Mouse (Mus musculus): ENCODE data around the gene Fndc3b.

The Fndc3b gene

DNA sequence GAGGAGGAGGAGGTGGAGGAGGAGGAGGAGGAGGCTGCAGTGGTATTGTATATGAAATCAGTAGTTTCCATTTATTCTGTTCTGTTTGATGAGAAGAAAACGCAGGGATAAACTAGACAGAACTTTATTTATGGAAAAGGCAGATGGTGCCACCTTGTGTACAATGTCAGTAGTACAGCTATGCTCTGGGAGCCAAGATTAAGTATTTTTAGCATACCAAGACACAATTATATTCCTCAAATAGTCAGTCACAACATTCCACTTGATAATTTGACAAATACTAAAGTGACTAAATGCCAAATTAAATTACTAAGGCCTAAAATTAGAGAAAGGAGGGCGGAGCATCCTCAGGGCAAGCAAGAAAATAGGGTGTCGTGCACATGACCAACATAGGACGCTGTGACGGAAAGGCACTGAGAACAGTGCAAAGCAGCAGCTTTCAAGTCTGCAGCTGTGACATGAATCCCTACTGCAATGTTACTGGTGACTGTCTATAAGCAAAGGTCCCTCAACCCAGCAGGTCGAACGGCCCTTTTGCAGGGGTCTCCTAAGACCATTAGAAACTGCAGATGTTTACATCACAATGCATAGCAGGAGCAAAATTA lies 244.7 kb downstream of the Fndc3b start:
- DNase-seq (ENCODE audit: low spot score) = no peak

GRCm38 (mm10) chr3:27463373-27463772 lies 247.7 kb downstream of the Fndc3b start:
- DNase-seq (ENCODE audit: low spot score) = no peak

DNA sequence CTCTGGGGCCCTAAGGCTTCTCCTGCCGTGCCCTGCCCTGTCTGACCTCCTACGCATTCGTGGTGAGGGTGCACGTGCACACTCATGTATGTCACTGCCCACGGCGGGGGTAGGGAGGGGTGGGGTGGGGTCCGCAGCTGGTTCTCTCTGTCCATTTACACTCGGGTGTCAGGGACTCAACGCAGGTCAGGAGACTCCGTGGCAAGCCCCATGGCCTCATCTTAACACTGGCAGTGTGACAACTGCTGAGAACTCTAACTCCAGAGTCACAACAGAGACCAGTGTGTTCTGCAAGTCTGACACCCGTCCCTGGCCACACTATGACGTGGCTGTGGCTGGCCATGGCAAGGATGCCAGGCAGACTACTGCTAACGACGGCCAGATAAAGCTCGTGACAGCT lies 248.2 kb downstream of the Fndc3b start:
- DNase-seq (ENCODE audit: low spot score) = no peak

- DNase-seq (ENCODE audit: low spot score) = no peak
Measured at GRCm38 (mm10) chr3:27462316-27462902, 248.7 kb downstream of the Fndc3b start.

DNA sequence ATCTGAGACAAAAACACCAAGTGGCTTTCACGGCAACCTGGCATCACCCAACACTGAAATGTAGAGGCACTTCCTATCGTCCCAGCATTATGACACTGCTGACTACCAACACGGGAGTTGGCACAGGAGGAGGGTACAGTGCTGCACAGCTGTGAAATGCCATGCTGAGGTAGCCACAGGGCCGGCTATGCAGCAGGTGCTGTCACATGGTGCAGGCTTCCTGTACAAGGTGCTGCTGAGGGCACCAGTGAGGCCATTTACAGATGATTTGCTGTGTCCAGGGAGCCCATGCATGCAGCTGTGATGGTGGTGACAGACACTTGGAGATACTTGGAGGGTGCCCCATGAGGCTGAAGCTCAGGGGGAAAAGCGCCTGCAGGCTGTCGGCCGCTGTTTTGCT lies 249.2 kb downstream of the Fndc3b start:
- DNase-seq (ENCODE audit: low spot score) = no peak

- DNase-seq (ENCODE audit: low spot score) = peak; percentile 24
Measured at GRCm38 (mm10) chr3:27461037-27461436, 250.1 kb downstream of the Fndc3b start.

GRCm38 (mm10) chr3:27458416-27458815 lies 252.7 kb downstream of the Fndc3b start:
- no peak for DNase-seq (ENCODE audit: low spot score)

DNA sequence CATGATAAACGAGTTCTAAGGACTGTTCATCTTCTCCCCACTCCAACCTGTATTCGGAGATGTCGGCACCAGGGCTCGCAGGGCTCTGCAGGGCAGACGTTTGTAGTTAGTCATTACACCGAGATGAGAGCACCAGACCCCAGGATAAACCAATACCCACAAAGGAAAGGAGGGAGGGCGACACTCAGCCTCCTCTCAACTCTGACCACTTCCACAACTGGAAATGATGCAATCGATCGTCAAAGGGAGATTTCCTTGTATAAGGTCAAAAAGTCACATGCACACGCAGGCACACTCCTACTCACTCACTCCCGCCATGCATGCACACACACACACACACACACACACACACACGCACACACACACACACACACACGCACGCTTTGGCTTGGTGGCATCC lies 254.6 kb downstream of the Fndc3b start:
- no peak for DNase-seq (ENCODE audit: low spot score)

DNA sequence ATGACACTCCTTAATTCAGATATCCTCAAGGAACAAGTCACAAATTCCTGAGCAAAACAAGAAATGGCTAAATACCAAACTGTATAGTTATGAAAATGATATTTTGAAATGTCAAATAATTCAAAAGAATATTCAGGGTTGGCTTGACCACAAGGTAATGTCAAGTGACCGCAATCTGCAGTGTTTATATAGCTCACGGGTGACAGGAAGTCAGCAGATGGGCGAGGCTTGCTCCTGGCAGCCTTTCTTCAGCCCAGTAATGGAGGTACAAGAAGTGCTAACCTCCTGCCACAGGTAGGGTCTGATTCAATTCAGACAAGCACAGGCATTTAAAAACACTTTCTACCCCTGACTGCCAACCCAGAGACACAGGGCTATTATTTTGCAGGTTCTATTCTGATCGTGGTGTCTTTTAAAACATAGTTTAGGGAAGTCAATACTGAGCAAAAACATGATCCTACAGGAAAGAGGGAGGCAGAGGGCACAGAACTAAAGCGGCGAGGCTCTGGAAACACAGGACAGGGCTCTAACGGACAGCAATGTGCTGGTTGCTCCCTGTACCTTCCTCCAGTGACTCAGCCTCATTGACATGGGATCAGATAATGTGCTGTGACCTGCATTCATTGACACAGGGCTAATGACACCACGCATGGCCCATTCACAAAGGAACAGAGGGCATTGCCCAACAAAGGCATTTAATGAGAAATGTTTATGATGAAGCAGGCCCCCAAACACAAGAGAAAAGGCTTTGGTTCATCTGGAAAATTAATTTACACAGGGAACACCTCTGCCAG lies 256.5 kb downstream of the Fndc3b start:
- DNase-seq (ENCODE audit: low spot score) = no peak

DNA sequence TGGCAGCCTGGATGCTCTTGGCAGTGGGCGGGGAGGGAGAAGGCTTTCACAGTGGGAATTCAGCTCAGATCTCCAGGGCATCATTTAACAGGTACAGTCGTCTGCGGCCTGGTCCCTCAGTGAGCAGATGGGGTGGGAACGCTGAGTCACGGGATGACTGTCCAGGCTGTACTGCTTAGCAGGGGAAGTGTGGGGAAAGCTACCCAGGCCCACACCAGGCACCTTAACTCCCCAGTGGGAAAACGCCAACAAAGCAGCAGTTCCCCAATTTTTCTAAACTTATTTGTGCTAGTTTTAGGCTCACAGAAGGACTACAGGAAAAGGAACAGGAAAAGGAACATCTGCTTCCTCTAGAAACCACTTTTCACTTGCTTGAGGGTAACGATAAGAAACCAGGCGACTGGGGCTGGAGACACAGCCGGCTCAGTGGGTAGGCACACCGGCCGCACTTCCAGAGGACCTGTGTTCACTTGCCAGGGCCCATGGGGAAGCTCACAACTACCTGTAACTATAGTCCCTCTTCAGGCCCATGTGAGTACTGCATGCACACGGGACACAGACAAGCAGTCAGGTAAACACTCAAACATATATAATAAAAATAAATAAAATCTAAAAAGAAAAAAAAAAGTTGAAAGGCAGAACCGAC lies 257.5 kb downstream of the Fndc3b start:
- no peak for DNase-seq (ENCODE audit: low spot score)

DNA sequence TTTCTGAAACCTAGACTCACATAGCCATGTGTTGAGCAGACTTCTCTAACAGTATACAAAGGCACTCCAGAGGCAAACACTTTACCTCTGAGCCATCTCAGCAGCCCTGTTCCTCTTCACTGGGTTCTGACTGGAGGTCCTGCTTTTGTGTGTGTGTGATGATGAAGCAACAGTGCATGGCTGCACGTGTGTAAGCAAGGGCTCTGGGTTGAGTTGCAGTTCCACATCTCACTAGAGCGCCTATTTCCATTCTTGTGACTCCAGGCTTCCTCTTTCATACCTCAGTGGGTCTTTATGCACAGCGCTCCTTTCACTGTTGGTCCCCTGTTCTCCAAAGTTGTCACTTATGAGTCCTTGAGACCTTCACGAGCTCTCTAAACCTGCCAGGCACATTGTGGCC lies 261.7 kb downstream of the Fndc3b start:
- no peak for DNase-seq (ENCODE audit: low spot score)

- DNase-seq (ENCODE audit: low spot score) = no peak
Measured at GRCm38 (mm10) chr3:27448367-27448766, 262.7 kb downstream of the Fndc3b start.

DNA sequence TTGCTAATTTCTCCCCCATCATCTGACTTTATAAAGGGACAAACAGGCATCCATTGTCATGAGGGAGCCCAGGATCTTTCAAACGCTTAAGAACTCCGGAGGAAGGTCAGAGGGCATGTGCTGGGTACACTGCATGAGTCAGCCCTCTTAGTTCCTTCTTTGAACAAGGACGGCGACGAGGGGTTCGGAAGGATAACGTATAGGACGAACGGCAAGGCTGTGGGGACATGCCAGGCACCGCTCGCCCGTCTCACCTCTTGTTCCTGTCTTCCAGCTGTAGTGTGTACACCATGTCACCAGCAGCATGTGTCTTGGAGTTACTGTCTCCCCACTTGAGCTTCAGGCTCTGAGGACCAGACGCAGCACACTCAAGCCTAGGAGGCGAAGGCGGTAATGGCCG lies 271.4 kb downstream of the Fndc3b start:
- DNase-seq (ENCODE audit: low spot score) = no peak

DNA sequence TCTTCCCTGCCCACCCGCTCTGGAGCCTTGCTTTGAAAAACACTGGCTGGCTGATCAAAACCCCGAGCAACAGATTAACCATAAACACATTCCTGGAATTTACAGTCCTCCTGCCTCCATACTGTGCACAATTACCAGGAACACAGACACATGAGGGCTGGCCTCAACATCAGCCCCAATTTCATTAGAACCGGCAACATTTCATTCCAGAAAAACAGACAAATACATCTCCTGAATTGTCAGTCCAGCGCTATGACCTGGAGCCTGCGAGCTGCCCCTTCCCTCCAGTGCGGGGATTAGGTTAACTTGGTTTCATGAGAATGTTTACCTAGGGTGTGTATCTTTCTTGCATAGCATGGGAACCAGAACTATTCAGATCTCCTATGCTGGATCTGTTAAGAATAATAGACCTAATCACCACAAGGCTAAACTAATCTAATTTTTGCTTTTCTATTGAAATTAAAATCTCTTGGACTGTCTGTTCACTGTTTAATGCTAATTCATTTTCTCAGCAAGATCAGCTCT lies 275.9 kb downstream of the Fndc3b start:
- DNase-seq (ENCODE audit: low spot score) = no peak

DNA sequence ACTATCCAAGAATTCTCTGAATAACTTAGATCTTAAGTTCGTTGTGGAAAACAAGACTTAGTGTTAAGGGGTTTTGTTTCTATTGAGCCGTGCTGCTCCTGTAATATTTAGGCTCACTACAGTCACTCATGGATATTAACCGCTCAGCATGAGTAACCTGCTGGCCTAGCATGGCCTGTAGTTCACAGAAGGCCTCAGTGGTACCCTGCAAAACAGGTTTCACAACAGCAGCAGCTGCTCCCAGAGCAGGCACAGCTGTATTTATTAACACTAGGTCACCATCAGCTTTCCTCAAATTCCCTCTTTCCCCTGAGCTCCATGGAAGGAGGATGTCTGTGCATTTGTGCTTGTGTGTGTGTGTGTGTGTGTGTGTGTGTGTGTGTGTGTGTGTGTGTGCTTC lies 278.1 kb downstream of the Fndc3b start:
- no peak for DNase-seq (ENCODE audit: low spot score)

DNA sequence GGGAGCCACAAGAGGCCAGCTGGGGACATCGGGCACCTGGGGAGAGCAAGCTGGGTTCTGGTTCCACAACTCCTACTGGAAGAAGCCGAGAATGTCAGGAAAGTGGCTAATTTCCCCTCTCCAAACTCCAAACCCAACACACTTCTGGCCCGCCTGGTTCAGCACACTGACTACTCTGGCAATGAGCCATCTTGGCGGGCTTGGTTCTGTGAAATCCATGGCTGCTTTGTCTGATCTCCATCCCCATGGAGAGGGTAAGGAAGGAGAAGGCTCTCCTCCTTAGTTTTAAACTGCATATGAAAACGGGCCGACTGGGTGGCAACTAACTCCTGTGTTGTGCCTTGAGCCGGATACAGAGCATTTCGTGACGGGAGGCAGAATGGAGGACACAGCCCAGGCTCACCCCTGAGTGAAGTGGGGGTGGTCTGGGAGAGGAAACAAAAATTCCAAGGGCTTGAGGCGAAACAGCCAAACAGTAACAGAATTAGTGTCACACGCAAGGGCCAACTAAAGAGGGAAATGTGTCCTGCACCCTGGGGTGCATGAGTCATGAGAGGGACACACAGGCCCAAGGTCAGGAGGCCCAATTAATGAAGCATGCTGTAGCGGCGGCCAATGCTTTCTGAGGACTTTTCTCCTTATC lies 280.4 kb downstream of the Fndc3b start:
- no peak for DNase-seq (ENCODE audit: low spot score)

DNA sequence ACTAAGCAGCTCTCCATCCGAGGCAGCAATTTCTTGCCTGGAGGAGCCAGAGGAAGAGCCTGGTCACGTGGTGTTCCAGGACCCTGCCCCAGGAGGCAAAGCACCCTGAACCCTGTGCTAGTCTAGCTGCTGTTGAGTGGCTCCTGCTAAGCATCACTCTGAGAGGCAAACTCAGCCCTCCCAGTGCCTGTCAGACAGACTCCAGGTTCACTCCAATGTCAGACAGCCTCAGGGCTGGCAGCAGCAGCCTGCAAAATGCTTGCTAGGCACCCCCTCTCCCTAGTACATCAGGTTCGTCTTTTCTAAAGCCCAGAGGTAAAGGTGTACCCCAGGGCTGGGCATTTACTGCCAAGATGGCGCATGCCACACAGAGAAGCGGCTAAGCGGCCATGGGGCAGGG lies 283.7 kb downstream of the Fndc3b start:
- DNase-seq (ENCODE audit: low spot score) = no peak

- no peak for DNase-seq (ENCODE audit: low spot score)
Measured at GRCm38 (mm10) chr3:27424049-27424667, 286.9 kb downstream of the Fndc3b start.

GRCm38 (mm10) chr3:27422521-27422920 lies 288.6 kb downstream of the Fndc3b start:
- DNase-seq (ENCODE audit: low spot score) = no peak

- no peak for DNase-seq (ENCODE audit: low spot score)
Measured at GRCm38 (mm10) chr3:27421980-27422379, 289.1 kb downstream of the Fndc3b start.

DNA sequence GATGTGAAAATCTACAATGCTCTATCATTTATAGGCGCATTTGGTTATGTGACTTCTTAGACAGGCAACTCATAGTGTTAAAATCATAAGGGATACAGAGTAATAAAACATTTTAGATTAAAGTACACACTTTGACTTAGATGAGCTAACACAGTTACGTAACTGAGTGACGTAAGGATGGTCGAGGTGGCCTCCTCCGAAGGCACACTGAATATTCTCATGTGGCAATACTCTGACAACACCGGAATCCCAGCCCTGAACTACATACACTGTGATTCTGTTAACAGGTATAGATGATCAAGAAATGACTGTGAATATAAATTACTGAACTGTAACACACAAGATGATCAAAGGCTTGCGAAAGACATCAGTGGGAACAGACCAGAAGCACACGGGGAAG lies 292.5 kb downstream of the Fndc3b start:
- no peak for DNase-seq (ENCODE audit: low spot score)

DNA sequence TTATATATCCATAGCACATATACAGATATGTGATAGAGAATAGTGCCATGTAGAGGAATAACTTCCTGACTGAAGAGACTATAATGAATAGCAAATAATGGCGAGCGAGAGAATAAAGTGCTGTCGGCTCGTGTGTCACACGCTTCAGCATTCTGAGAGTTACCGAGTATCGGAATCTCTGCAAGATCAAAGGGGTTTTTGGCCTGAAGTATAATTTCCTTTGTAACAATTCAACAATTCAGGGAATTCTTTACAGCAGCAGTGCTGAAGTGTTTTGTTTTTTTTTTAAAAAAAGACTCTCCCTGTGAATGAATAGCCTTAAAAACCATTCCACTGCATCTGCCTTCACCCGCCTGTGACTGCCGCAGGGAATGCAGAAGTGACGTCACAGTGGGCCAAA lies 294.3 kb downstream of the Fndc3b start:
- DNase-seq (ENCODE audit: low spot score) = no peak
